Mouse (Mus musculus): ENCODE measurements around the gene Map10. TPM values are rescaled to one million over a fixed set of nuclear protein-coding genes. Genes with fewer than 3 reads are reported as not detected.

The Map10 gene
- polyA plus RNA-seq, 1 experiment: 2.3 TPM

- no peak for DNase-seq (ENCODE audit: extremely low spot score in 1 of 2, low spot score in 1 of 2)
Measured at GRCm38 (mm10) chr8:125709171-125709570, 39.6 kb downstream of the Map10 start.

GRCm38 (mm10) chr8:125711514-125711913, 41.9 kb downstream of the Map10 start:
- no peak for DNase-seq (ENCODE audit: extremely low spot score in 1 of 2, low spot score in 1 of 2)

GRCm38 (mm10) chr8:125716211-125716610, 46.6 kb downstream of the Map10 start:
- DNase-seq (ENCODE audit: extremely low spot score in 1 of 2, low spot score in 1 of 2): no peak

- DNase-seq (ENCODE audit: extremely low spot score in 1 of 2, low spot score in 1 of 2): no peak
Measured at GRCm38 (mm10) chr8:125716613-125717012, 47.0 kb downstream of the Map10 start.

GRCm38 (mm10) chr8:125718914-125719313, 49.3 kb downstream of the Map10 start:
- DNase-seq (ENCODE audit: extremely low spot score in 1 of 2, low spot score in 1 of 2): no peak

- no peak for DNase-seq (ENCODE audit: extremely low spot score in 1 of 2, low spot score in 1 of 2)
Measured at GRCm38 (mm10) chr8:125722675-125723074, 53.1 kb downstream of the Map10 start.

Other genes with a start within 250 kb of the Map10 start
- gene Sipa1l2, start 100.0 kb upstream of the Map10 start, polyA plus RNA-seq (2012; rRNA removed): 26.7 and 29.7 TPM in 2 replicates
- 47.9 and 51.5 TPM in 2 replicates for gene Ntpcr, start 60.1 kb downstream of the Map10 start, polyA plus RNA-seq (2012; rRNA removed)
- 45.5 and 47.8 TPM in 2 replicates for gene Pcnx2, start 228.5 kb downstream of the Map10 start, polyA plus RNA-seq (2012; rRNA removed)
- gene Map3k21, start 240.6 kb downstream of the Map10 start, polyA plus RNA-seq (2012; rRNA removed): 1.4 and 1.5 TPM in 2 replicates

All from frontal cortex, adult 2 months (tissue).